Mouse (Mus musculus): Measurements from ENCODE around the gene Arl3. TPM values are rescaled to one million over a fixed set of nuclear protein-coding genes. Genes with fewer than 3 reads are reported as not detected.

The Arl3 gene
- polyA plus RNA-seq, 1 experiment, result 266 TPM

- no peak overlapping the region for H3K4me3 ChIP-seq (ENCODE audit: control insufficient read depth, low read depth, low read length)
- TF ChIP-seq CTCF (IDR thresholded peaks at IDR 0.05; ENCODE audit: control insufficient read depth, insufficient read depth, insufficient replicate concordance, low read depth, low read length) (no peak), POLR2A (IDR thresholded peaks at IDR 0.05; ENCODE audit: control insufficient read depth, low read depth, low read length) (no peak)
- H3K4me1 ChIP-seq (ENCODE audit: control insufficient read depth, insufficient read depth, low read length), result no peaks in the 10 kb centered on the region; the same call in 1 of the 2 replicates
- H3K36me3 ChIP-seq (ENCODE audit: control insufficient read depth, insufficient read depth, low read length), result no peaks in the 10 kb centered on the region
- H3K27me3 ChIP-seq (ENCODE audit: control insufficient read depth, insufficient read depth, low read length), result no peaks in the 10 kb centered on the region
- H3K27ac ChIP-seq (ENCODE audit: control insufficient read depth, insufficient read depth, low read depth, low read length), result no peak overlapping the region
Observed at GRCm38 (mm10) chr19:46550385-46550784, 22.6 kb downstream of the Arl3 start.

DNA sequence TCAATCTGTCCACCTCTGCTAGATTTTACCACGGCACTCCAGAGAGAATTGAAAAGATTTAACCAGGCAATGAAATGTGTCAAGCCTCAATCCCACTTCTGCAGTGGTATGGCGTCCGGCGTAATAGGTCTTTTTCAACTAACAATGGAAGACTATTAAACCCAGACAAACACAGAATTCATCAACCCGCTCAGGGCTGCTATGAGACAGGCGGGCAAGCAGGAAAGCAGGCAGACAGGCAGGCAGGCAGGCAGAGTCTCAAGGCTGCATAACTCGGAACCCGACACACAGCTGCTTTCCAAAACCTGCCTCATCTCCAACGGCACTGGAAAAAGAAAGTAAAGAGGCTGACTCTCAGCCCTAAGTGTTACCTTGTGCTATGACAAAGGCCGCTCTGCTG, 24.9 kb downstream of the Arl3 start:
- H3K27ac ChIP-seq (ENCODE audit: control insufficient read depth, insufficient read depth, low read depth, low read length), result no peak overlapping the region
- H3K36me3 ChIP-seq (ENCODE audit: control insufficient read depth, insufficient read depth, low read length), result no peaks in the 10 kb centered on the region
- H3K4me3 ChIP-seq (ENCODE audit: control insufficient read depth, low read depth, low read length), result no peak overlapping the region
- H3K27me3 ChIP-seq (ENCODE audit: control insufficient read depth, insufficient read depth, low read length), result no peaks in the 10 kb centered on the region
- no peaks in the 10 kb centered on the region for H3K4me1 ChIP-seq (ENCODE audit: control insufficient read depth, insufficient read depth, low read length)
- TF ChIP-seq POLR2A (IDR thresholded peaks at IDR 0.05; ENCODE audit: control insufficient read depth, low read depth, low read length), result no peak
- no peak for TF ChIP-seq CTCF (IDR thresholded peaks at IDR 0.05; ENCODE audit: control insufficient read depth, insufficient read depth, insufficient replicate concordance, low read depth, low read length)

- TF ChIP-seq CTCF (IDR thresholded peaks at IDR 0.05; ENCODE audit: control insufficient read depth, insufficient read depth, insufficient replicate concordance, low read depth, low read length) (no peak), POLR2A (IDR thresholded peaks at IDR 0.05; ENCODE audit: control insufficient read depth, low read depth, low read length) (no peak)
- Histone ChIP-seq H3K27me3 (ENCODE audit: control insufficient read depth, insufficient read depth, low read length) (no peaks in the 10 kb centered on the region), H3K27ac (ENCODE audit: control insufficient read depth, insufficient read depth, low read depth, low read length) (no peak overlapping the region), H3K4me1 (ENCODE audit: control insufficient read depth, insufficient read depth, low read length) (no peaks in the 10 kb centered on the region), H3K4me3 (ENCODE audit: control insufficient read depth, low read depth, low read length) (no peak overlapping the region), H3K36me3 (ENCODE audit: control insufficient read depth, insufficient read depth, low read length) (no peaks in the 10 kb centered on the region)
Observed at GRCm38 (mm10) chr19:46547565-46547964, 25.4 kb downstream of the Arl3 start.

DNA sequence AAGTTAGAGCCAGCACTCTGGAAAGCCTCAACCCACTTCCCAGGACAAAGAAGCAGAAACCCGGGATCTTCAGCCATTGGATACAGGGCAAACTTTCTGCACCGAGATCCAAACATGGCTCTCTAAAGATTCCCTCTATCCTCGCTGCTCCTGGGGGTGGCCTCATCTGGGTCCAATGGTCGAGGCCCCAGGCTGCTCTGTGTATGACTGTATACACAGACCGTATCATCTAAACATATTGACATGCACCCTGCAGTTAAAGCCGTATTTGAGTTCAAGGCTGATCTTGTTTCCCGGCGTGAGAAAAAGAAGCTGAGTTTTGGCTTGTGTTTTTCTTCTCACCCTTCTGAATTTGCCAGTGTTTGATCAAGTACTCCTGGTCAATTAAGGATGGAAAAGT, 30.2 kb downstream of the Arl3 start:
- Histone ChIP-seq H3K36me3 (ENCODE audit: control insufficient read depth, insufficient read depth, low read length) (no peaks in the 10 kb centered on the region; the same call in none of the 2 replicates), H3K4me1 (ENCODE audit: control insufficient read depth, insufficient read depth, low read length) (no peaks in the 10 kb centered on the region), H3K27ac (ENCODE audit: control insufficient read depth, insufficient read depth, low read depth, low read length) (no peak overlapping the region), H3K4me3 (ENCODE audit: control insufficient read depth, low read depth, low read length) (no peak overlapping the region), H3K27me3 (ENCODE audit: control insufficient read depth, insufficient read depth, low read length) (no peaks in the 10 kb centered on the region)
- TF ChIP-seq POLR2A (IDR thresholded peaks at IDR 0.05; ENCODE audit: control insufficient read depth, low read depth, low read length), result no peak
- no peak for TF ChIP-seq CTCF (IDR thresholded peaks at IDR 0.05; ENCODE audit: control insufficient read depth, insufficient read depth, insufficient replicate concordance, low read depth, low read length)

DNA sequence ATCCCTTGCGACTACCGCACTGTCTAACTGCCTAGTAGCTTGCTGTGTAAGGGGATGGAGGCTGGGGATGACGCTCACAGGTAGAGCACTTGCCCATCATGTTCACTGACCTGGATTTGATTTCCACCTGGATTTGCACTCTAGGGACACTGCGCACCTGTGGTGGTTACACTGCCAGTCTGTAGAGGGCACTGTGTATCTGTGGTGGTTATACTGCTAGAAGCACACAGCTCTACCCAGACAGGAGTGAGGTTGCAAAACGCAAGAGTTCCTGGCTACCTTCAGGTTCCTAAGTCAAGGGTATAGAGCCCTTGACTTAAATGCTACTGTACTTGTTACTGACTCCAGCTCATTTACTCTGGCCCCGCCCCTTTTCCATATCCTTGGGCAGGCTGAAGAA, 34.8 kb downstream of the Arl3 start:
- Histone ChIP-seq H3K4me1 (ENCODE audit: control insufficient read depth, insufficient read depth, low read length) (no peaks in the 10 kb centered on the region), H3K4me3 (ENCODE audit: control insufficient read depth, low read depth, low read length) (no peak overlapping the region), H3K27ac (ENCODE audit: control insufficient read depth, insufficient read depth, low read depth, low read length) (no peak overlapping the region), H3K36me3 (ENCODE audit: control insufficient read depth, insufficient read depth, low read length) (no peaks in the 10 kb centered on the region; the same call in none of the 2 replicates), H3K27me3 (ENCODE audit: control insufficient read depth, insufficient read depth, low read length) (no peaks in the 10 kb centered on the region)
- no peak for TF ChIP-seq CTCF (IDR thresholded peaks at IDR 0.05; ENCODE audit: control insufficient read depth, insufficient read depth, insufficient replicate concordance, low read depth, low read length)
- TF ChIP-seq POLR2A (IDR thresholded peaks at IDR 0.05; ENCODE audit: control insufficient read depth, low read depth, low read length), result no peak

DNA sequence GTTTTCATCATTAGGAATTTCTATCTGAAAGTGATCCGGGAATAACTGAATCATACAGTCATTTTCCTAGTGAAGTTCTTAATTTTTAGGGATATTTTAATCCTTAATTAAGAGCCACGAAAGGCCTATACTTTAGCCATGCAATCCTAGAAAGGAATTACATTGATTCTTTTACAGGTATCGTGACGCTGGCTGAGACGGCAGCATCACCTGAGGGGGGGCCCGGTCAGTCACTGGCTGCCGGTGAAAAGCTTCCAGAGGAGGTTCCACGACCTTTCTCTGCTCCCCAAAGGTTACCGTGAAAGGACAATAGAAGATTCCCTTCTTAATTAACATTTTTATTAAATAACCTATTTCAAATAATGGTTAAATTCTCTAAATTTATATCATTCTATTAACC, 35.6 kb downstream of the Arl3 start:
- H3K36me3 ChIP-seq (ENCODE audit: control insufficient read depth, insufficient read depth, low read length), result no peaks in the 10 kb centered on the region; the same call in none of the 2 replicates

GRCm38 (mm10) chr19:46534542-46535098, 38.4 kb downstream of the Arl3 start:
- H3K27me3 ChIP-seq (ENCODE audit: control insufficient read depth, insufficient read depth, low read length), result no peaks in the 10 kb centered on the region

More for the DNA sequence above, 35.6 kb downstream of the Arl3 start:
- no peaks in the 10 kb centered on the region for H3K4me1 ChIP-seq (ENCODE audit: control insufficient read depth, insufficient read depth, low read length)
- H3K4me3 ChIP-seq (ENCODE audit: control insufficient read depth, low read depth, low read length), result no peak overlapping the region
- TF ChIP-seq CTCF (IDR thresholded peaks at IDR 0.05; ENCODE audit: control insufficient read depth, insufficient read depth, insufficient replicate concordance, low read depth, low read length) (no peak), POLR2A (IDR thresholded peaks at IDR 0.05; ENCODE audit: control insufficient read depth, low read depth, low read length) (no peak)
- H3K27me3 ChIP-seq (ENCODE audit: control insufficient read depth, insufficient read depth, low read length), result no peaks in the 10 kb centered on the region
- H3K27ac ChIP-seq (ENCODE audit: control insufficient read depth, insufficient read depth, low read depth, low read length), result no peak overlapping the region

More at GRCm38 (mm10) chr19:46534542-46535098, 38.4 kb downstream of the Arl3 start:
- H3K4me3 ChIP-seq (ENCODE audit: control insufficient read depth, low read depth, low read length), result no peak overlapping the region
- H3K36me3 ChIP-seq (ENCODE audit: control insufficient read depth, insufficient read depth, low read length), result no peaks in the 10 kb centered on the region
- H3K4me1 ChIP-seq (ENCODE audit: control insufficient read depth, insufficient read depth, low read length), result no peaks in the 10 kb centered on the region; the same call in 1 of the 2 replicates
- TF ChIP-seq POLR2A (IDR thresholded peaks at IDR 0.05; ENCODE audit: control insufficient read depth, low read depth, low read length) (no peak), CTCF (IDR thresholded peaks at IDR 0.05; ENCODE audit: control insufficient read depth, insufficient read depth, insufficient replicate concordance, low read depth, low read length) (no peak)
- H3K27ac ChIP-seq (ENCODE audit: control insufficient read depth, insufficient read depth, low read depth, low read length), result no peak overlapping the region
